Mouse (Mus musculus) liver, embryonic 15.5 days (tissue): ENCODE measurements around the gene Qrfp. TPM values are rescaled to one million over a fixed set of nuclear protein-coding genes. Genes with fewer than 3 reads are reported as not detected.

Experiments
- ATAC-seq: fragments of 200-750 bp; cut with Nextera tagmentation; 2 replicates; pipeline ENCODE4 v1.8.0; 2017; ENCODE audit warnings: moderate number of reproducible peaks, mild to moderate bottlenecking, moderate library complexity; ENCODE audit not compliant: insufficient read depth
- H3K27ac ChIP-seq: fragments of 300-500 bp; sonication (generic); replicated peaks from 2 replicates; pipeline ENCODE4 v1.5.1; 2015; ENCODE audit warnings: mild to moderate bottlenecking, inconsistent platforms
- H3K27me3 ChIP-seq: fragments of 300-500 bp; sonication (generic); 2 replicates; pipeline ENCODE4 v1.6.1; 2015; ENCODE audit warnings: mild to moderate bottlenecking, inconsistent platforms
- H3K36me3 ChIP-seq: fragments of 300-500 bp; sonication (generic); replicated peaks from 2 replicates; pipeline ENCODE4 v1.6.1; 2015; ENCODE audit warnings: moderate library complexity, mild to moderate bottlenecking, inconsistent platforms
- H3K4me1 ChIP-seq: fragments of 300-500 bp; sonication (generic); replicated peaks from 2 replicates; pipeline ENCODE4 v1.6.1; 2015; ENCODE audit warnings: inconsistent platforms
- H3K4me2 ChIP-seq: fragments of 300-500 bp; sonication (generic); 2 replicates; pipeline ENCODE4 v1.6.1; 2015; ENCODE audit warnings: moderate library complexity, mild to moderate bottlenecking, inconsistent platforms
- H3K4me3 ChIP-seq: fragments of 300-500 bp; sonication (generic); replicated peaks from 2 replicates; pipeline ENCODE4 v1.5.1; 2015; ENCODE audit warnings: mild to moderate bottlenecking, inconsistent platforms
- H3K9ac ChIP-seq: fragments of 300-500 bp; sonication (generic); 2 replicates; pipeline ENCODE4 v1.6.1; 2015; ENCODE audit warnings: moderate library complexity, mild to moderate bottlenecking, inconsistent platforms
- H3K9me3 ChIP-seq: fragments of 300-500 bp; sonication (generic); replicated peaks from 2 replicates; pipeline ENCODE4 v1.6.1; 2016; ENCODE audit warnings: inconsistent platforms
- WGBS: fragments of 180-500 bp; shearing (Covaris S2); methylation state at CpG from one replicate; pipeline ENCODE4 v1.1.7; 2015; ENCODE audit warnings: mixed read lengths; ENCODE audit not compliant: insufficient replicate concordance; 5-methylcytosine and 5-hydroxymethylcytosine counted together
- polyA plus RNA-seq: library from polyadenylated mRNA; unstranded; fragments of >200 nt; fragmentation: Nextera tagmentation; extraction: Ambion mirVana; gene quantifications from 2 replicates; pipeline ENCODE4 v1.2.1, GENCODE M21; 2015

The Qrfp gene
- polyA plus RNA-seq, 1 experiment from 2014 or later = 0.08 TPM

GRCm38 (mm10) chr2:31813641-31814040 is 3.3 kb upstream of the Qrfp start:
- 65% methylated on average over 4 of the region's 4 CpGs for WGBS
- no peaks in the 10 kb centered on the region for H3K36me3 ChIP-seq
- no peak for ATAC-seq
- H3K4me1 ChIP-seq = peaks cover 8% of the 10 kb centered on the region
- H3K27ac ChIP-seq = no peak overlapping the region
- H3K9ac ChIP-seq = no peak overlapping the region
- no peak overlapping the region for H3K4me3 ChIP-seq
- no peak overlapping the region for H3K4me2 ChIP-seq
- peaks cover 10% of the 10 kb centered on the region for H3K27me3 ChIP-seq
- H3K9me3 ChIP-seq = no peaks in the 10 kb centered on the region

- Histone ChIP-seq H3K4me2 (no peak overlapping the region), H3K9me3 (no peaks in the 10 kb centered on the region), H3K27ac (no peak overlapping the region), H3K4me1 (peaks cover 12% of the 10 kb centered on the region), H3K27me3 (peaks cover 10% of the 10 kb centered on the region), H3K4me3 (no peak overlapping the region), H3K9ac (no peak overlapping the region), H3K36me3 (no peaks in the 10 kb centered on the region)
- 54% methylated on average over 14 of the region's 14 CpGs for WGBS
- ATAC-seq = no peak
These were observed 942 bp upstream of the Qrfp start for GRCm38 (mm10) chr2:31811086-31811958.

DNA sequence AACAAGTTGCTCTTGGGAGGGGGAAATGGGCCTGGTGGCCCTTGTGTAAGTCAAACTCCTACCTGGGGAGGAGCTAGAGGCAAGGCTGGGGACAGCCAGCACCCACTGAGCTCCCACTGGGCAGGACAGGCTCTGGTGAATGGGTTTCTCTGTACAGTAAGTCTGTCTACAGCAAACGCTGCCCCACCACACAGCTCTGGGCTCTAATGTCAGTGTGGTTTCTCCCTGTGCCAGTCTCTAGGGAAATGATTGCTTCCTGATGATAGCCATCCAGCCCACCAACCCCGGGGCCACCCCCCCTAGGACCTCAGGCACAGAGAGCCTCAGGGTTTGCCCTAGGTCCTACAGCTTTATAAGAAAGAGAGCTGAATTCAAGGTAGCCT is 1.0 kb downstream of the Qrfp start:
- WGBS = 7% methylated on average over 2 of the region's 2 CpGs

GRCm38 (mm10) chr2:31808410-31809357 is 1.7 kb downstream of the Qrfp start:
- Histone ChIP-seq H3K4me3 (no peak overlapping the region), H3K36me3 (peaks cover 3% of the 10 kb centered on the region; the same call in 1 of the 2 replicates), H3K9ac (no peak overlapping the region), H3K4me1 (peaks cover 12% of the 10 kb centered on the region), H3K27ac (no peak overlapping the region), H3K9me3 (no peaks in the 10 kb centered on the region), H3K27me3 (peaks cover 10% of the 10 kb centered on the region), H3K4me2 (no peak overlapping the region)
- 44% methylated on average over 28 of the region's 28 CpGs for WGBS
- ATAC-seq = no peak

More for the DNA sequence above, 1.0 kb downstream of the Qrfp start:
- Histone ChIP-seq H3K9me3 (no peaks in the 10 kb centered on the region), H3K4me2 (no peak overlapping the region), H3K4me3 (no peak overlapping the region), H3K27ac (no peak overlapping the region), H3K27me3 (peaks cover 10% of the 10 kb centered on the region), H3K36me3 (no peaks in the 10 kb centered on the region), H3K9ac (no peak overlapping the region), H3K4me1 (peaks cover 12% of the 10 kb centered on the region)
- ATAC-seq = no peak

DNA sequence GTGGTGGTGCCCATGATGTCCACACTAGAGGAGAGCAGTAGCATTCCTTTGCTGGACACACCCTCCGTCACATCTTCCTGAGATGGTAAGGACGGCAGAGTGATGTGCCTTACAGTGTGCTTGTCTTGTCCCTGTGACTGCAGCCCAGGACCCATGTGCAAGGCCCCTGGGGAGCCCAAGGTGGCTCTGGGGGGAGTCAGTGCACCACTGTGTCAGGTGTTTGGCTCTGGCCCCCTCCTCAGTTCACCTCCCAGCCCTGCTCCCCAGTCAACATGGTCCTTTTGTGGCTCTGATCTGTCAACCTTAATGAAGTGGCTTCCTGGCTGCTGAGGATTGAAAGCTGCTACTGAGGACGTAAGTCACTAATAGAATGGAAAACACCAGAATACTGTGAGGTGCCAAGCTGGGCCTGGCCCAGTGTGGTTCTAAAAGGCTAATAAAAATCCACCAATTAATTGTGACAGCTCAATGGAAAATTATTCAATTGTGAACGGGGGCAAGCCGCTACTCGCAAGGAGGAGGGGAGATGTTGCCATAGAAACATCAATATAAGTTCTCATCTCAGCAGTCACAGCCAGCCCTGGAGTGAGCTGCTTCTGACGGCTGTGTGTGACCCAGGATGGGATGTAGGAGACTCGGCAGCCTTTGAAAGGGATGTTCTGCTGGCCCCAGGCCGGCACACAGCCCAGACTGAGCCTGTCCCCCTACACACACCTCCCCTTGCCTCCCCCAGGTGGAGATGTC is 3.6 kb downstream of the Qrfp start:
- H3K4me1 ChIP-seq = peaks cover 12% of the 10 kb centered on the region
- no peak overlapping the region for H3K4me3 ChIP-seq
- no peak overlapping the region for H3K4me2 ChIP-seq
- peaks cover 21% of the 10 kb centered on the region for H3K36me3 ChIP-seq
- ATAC-seq = no peak
- no peak overlapping the region for H3K9ac ChIP-seq
- peaks cover 10% of the 10 kb centered on the region for H3K27me3 ChIP-seq
- H3K27ac ChIP-seq = no peak overlapping the region
- WGBS = 55% methylated on average over 9 of the region's 9 CpGs
- no peaks in the 10 kb centered on the region for H3K9me3 ChIP-seq

DNA sequence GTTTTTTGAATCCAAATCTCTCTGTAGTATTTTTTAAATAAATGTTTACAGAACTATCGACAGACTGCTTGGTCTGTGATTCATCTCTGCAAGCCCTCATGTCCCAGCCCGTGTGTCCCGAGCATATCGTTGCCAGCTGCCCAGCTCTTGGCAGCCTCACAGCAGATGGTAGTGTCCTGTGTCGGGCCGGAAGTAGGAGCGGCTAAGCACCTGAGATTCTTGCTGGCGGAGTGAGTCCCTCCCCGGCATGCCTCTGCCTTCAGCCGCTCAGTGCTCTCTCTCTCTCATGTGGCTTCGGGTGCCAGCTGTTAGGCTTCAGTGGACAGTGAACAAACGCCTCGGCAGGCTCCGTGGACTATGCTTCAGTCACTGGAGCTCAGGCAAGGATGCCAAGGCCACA is 6.9 kb downstream of the Qrfp start:
- no peak overlapping the region for H3K4me3 ChIP-seq
- no peaks in the 10 kb centered on the region for H3K27me3 ChIP-seq
- no peak overlapping the region for H3K9ac ChIP-seq
- peaks cover 53% of the 10 kb centered on the region for H3K36me3 ChIP-seq
- H3K9me3 ChIP-seq = no peaks in the 10 kb centered on the region
- H3K27ac ChIP-seq = no peak overlapping the region
- no peak overlapping the region for H3K4me2 ChIP-seq
- no peak for ATAC-seq
- H3K4me1 ChIP-seq = peaks cover 2% of the 10 kb centered on the region
- WGBS = 81% methylated on average over 14 of the region's 14 CpGs

DNA sequence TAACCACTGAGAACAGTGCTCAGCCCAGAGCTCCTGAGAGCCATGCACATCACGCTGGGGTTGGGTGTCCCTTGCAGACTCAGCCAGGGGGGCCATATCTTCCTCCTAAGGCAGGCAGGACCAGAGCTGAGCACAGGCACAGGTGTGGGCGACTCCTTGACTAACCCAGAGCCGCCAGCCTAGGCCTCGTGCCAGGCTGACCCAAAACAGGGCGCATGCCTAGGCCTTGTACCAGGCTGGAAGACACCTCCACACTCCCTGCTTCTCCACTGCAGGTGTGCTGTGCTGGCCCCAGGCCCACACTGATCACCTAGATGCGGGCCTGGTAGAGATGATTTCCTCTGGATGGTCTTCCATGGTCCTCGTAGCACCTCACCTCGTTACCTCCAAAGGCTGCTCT is 7.6 kb downstream of the Qrfp start:
- Histone ChIP-seq H3K4me2 (no peak overlapping the region), H3K4me3 (no peak overlapping the region), H3K9me3 (no peaks in the 10 kb centered on the region), H3K9ac (no peak overlapping the region), H3K27ac (no peak overlapping the region), H3K36me3 (peaks cover 58% of the 10 kb centered on the region), H3K27me3 (no peaks in the 10 kb centered on the region), H3K4me1 (no peaks in the 10 kb centered on the region)
- no peak for ATAC-seq
- 81% methylated on average over 8 of the region's 8 CpGs for WGBS

DNA sequence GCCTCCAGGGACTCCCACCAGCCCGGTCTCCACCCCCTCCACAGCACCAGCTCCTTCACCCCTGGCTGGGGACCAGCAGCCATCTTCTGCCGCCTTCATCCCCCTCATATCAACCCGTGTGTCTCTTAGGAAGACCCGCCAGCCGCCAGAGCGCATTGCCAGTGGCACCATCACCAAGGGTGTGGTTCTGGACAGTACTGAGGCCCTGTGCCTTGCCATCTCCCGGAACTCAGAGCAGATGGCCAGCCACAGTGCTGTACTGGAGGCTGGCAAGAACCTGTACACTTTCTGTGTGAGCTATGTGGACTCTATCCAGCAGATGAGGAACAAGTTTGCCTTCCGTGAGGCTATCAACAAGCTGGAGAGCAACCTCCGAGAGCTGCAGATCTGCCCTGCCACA is 9.0 kb downstream of the Qrfp start:
- Histone ChIP-seq H3K4me3 (no peak overlapping the region), H3K4me2 (no peak overlapping the region), H3K4me1 (no peaks in the 10 kb centered on the region), H3K9ac (no peak overlapping the region), H3K27me3 (no peaks in the 10 kb centered on the region), H3K27ac (no peak overlapping the region), H3K9me3 (no peaks in the 10 kb centered on the region), H3K36me3 (peaks cover 72% of the 10 kb centered on the region)
- WGBS = 79% methylated on average over 9 of the region's 9 CpGs
- ATAC-seq = no peak

GRCm38 (mm10) chr2:31796943-31797342 is 13.4 kb downstream of the Qrfp start:
- H3K36me3 ChIP-seq = peaks cover 94% of the 10 kb centered on the region

GRCm38 (mm10) chr2:31792611-31793010 is 17.8 kb downstream of the Qrfp start:
- Histone ChIP-seq H3K9ac (no peak overlapping the region), H3K27ac (no peak overlapping the region), H3K27me3 (no peaks in the 10 kb centered on the region), H3K4me1 (no peaks in the 10 kb centered on the region), H3K9me3 (no peaks in the 10 kb centered on the region), H3K36me3 (peaks cover 85% of the 10 kb centered on the region), H3K4me3 (no peak overlapping the region), H3K4me2 (no peak overlapping the region)
- no peak for ATAC-seq
- 65% methylated on average over 6 of the region's 6 CpGs for WGBS

More at GRCm38 (mm10) chr2:31796943-31797342, 13.4 kb downstream of the Qrfp start:
- no peak overlapping the region for H3K27ac ChIP-seq
- WGBS = 70% methylated on average over 3 of the region's 3 CpGs
- ATAC-seq = no peak
- no peaks in the 10 kb centered on the region for H3K9me3 ChIP-seq
- no peaks in the 10 kb centered on the region for H3K27me3 ChIP-seq
- H3K4me2 ChIP-seq = no peak overlapping the region
- H3K4me3 ChIP-seq = no peak overlapping the region
- no peaks in the 10 kb centered on the region for H3K4me1 ChIP-seq
- H3K9ac ChIP-seq = no peak overlapping the region
